Mouse (Mus musculus): ENCODE data around the gene Lurap1l. TPM values are rescaled to one million over a fixed set of nuclear protein-coding genes. Genes with fewer than 3 reads are reported as not detected.
"Not testable (repeated sequence)": the region's sequence is repeated elsewhere in the genome, so short reads cannot be mapped to it uniquely, and the experiment has no call there.

Gene Lurap1l
- 1 to 10 TPM; 1.0 to 1.9 (median 1.2) TPM for total RNA-seq (2022)

DNA sequence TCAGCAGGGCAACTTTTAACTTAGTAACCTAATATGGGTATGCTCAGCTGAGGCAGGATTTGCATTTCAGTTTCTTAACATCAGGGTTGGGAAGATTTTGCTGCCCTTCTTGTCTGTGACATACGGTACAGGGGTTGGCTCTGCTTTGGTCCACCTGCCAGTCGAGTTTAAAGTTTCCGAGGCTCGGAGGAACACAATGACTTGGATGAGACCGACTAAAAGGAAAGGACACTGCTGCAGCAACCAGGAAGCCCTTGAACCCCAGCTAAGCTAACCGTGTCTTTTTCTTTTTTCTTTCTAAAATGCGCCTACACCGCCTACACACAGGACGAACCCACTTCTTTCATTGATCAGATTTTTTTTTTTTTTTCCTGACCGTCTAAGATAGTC lies at the start of gene Lurap1l:
Gene Lurap1l, plus strand, starts transcription at position 166 of the 390 bp plus-strand sequence.
- peak; percentile 41 for DNase-seq (ENCODE audit: low spot score)

DNA sequence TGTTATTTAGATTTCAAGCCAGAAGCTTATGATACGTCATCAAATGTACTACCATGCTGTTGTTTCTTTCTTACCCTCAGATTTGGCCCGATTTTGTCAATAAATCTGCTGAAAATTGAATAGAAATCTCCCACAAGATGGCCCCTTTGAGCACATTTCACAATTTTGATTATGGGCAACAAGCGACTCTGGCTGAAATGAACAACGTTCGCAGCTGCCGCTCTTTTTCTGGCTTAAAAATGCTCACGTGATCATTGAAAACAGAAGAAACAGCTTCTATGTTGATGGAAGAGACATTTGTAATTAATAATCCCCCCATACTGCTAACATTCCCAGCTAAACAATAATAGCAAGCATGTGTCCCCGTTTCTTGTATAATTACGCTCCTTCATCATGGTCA lies 47.5 kb upstream of the Lurap1l start:
- no peak for DNase-seq (ENCODE audit: low spot score)

DNA sequence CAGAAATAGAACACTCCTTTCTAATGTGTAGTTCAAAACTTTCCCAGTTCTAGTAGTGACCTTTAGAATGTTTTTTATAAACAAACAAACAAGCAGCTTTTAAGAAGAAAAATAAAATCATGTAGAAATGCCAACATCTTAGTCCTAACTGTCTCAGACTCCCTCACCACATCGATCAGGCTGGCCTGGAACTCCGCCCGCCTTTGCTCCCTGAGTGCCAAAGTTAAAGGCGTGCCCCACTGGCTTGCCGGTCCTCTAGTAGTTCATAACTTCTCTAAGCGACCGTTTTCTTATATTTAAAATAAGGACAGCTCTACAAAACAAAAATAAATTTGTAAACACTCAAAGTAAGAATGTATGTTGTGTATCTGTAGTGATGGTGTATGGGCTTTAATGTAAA lies 46.5 kb upstream of the Lurap1l start:
- DNase-seq (ENCODE audit: low spot score): no peak

DNA sequence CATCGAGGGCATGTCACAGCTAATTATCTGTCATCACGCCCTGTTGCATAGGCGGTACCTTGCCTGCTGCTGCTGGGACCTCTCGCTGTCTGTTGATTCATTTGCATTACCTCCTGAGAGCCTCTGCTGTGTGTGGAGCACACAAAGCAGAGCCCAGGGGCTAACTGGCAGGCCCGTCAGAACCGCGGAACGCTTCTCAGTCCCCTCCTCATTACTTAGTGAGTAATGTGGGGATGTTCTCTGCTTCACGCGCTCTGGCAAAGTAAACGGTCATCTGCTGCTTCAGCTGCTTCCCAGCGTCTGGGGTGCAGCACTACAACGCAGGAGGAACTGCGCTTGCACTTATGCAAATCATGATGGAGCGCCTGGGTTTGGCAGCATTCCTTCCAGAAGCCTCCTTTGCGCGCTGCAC lies 45.9 kb upstream of the Lurap1l start:
- no peak for DNase-seq (ENCODE audit: low spot score)

DNA sequence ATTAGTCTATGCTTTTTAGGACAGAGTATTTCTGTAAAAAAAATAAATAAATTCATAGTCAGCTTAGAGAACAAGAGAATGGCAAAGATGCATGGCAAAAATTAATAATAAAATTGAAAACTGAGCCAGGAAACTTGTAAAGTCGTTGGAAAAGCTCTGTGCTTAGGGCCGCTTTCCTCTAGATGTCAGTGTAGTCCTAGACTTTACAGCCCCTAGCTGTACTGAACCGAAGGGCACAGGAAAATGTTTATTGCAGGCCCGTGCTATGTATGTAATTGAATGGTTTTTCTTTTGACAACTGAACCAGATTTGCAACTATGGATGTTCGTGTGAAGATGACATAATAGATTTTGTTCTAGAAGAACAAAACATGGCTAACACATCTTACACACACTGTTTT lies 44.4 kb upstream of the Lurap1l start:
- no peak for DNase-seq (ENCODE audit: low spot score)

DNA sequence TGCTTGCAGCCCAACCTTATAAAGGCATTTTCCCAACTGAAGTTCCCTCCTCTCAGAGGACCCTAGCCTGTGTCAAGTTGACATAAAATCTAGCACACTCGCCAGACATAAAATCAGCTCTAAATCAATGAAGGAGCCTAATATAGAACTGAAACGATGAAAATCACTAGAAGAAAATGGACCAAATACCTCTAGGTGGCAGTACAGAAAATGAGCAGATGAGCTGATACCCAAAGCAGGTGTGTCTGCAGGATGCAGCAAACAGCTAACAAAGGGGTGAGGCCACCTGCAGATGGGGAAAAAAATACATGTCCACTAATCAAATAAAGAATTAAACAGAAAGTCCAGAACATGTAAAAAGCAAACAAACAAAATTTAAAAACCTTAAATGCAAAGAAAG lies 40.8 kb upstream of the Lurap1l start:
- DNase-seq (ENCODE audit: low spot score): no peak

DNA sequence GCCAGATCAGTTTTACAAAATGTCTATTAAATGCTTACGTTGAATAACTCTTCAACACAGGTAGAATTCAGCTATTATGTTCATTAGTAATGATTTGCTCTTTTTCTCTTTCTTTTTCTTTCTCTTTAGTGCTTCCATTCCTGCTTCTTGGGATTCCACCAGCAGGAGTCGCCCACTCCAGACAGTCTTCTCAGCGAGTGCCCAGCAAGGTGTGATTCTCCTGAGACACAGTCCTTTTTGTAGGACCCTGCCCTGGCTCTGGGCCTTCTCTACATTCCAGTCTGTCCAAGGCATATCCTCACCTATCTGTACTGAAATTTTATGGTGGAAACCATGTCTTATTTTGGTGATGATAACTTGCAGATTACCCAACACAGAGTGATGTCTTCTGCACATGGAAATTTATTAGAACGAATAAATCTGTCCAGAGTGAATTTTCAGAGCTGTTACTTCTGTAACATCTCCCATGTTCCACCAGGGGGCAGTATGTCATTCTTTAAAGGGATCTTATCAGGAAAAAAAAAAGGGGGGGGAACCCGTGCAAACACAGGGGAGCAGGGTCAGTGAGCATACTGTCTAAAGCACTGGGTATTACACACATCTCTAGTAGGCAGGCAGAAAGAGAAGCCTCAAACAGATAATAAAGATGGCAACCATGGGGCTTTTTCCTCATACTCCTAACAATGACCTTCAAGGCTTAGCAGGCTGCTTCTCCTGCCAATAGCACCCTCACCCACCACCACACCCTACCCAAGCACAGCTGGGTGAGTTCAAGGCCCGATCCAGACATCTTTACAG lies 37.4 kb upstream of the Lurap1l start:
- DNase-seq (ENCODE audit: low spot score): no peak

DNA sequence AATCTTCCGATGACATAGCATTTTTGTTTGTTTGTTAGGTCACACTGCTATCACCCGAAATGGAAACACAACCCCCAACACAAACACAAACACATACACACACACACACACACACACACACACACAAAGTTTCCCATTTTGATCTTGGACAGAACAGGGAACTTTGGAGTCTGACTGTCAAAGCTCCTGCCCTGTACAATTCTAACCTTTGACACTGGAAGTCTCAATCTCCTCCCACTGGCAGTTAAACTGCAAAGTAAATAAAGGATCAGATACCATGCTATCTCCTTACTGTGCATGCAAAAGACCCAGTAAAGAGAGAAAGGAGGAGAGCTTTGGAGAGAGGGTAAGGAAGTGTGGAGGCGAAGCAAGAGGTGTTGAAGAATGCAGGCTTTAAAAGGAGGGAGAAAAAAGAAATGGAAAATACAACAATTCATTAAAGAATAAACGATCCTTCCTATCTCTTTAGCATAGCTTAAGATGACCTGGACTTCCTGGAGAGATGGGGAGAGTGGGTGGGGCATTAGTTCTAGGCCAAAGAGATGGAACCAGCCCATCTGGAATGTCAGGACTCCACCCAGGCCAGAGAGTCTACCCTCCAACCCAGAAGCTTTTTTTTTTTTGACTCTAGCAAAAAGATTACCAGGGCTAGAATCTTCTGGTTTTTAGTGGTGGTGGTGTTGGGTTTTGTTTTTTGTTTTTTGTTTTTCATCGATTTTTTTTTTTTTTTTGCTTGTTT lies 36.2 kb upstream of the Lurap1l start:
- no peak for DNase-seq (ENCODE audit: low spot score)

DNA sequence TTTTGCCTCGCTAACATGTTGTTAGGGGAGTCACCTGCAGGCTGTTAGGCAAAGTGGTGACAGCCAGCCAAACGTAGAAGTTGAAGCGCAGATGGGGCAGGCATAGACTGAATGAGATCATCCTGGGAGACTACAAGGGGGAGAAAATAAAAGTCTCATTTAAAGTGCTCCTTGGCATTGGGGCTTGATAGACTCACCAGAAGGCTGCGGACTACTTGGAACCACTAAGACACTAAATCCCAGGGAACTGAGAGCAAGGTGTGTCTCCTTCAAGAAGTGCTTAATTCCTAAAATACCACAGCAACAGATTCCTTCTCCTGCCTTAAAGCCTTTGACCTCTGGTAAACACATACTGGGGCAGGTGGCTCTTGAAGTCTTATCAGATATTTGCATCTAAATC lies 35.4 kb upstream of the Lurap1l start:
- no peak for DNase-seq (ENCODE audit: low spot score)

DNA sequence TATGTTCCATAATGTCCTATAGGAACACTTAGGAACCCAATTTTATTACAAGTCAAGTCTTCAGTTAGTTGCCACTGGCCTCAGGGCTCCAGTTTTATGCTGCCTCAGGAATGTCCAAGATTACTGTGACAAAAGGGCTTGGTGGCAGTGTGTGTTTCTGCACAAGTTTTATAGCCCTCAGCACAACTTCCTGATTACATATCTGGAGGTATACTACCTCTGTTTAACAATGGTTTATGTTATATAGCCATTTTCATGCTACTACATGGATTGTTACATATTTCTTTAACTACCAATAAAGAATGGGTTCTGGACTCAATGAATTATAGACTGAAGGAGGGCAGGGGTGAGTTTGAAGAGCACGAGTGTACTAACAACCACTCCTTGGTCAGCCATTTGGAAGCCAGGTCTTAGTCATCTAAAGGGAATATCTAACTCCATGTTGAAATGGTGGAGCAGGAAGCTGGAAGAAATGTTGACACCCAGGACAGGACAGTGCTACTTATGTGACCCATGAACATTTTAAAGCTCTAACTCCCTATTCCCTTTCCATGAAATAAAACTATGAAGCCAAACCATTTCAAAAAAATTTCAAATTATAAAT lies 28.3 kb upstream of the Lurap1l start:
- DNase-seq (ENCODE audit: low spot score): no peak

DNA sequence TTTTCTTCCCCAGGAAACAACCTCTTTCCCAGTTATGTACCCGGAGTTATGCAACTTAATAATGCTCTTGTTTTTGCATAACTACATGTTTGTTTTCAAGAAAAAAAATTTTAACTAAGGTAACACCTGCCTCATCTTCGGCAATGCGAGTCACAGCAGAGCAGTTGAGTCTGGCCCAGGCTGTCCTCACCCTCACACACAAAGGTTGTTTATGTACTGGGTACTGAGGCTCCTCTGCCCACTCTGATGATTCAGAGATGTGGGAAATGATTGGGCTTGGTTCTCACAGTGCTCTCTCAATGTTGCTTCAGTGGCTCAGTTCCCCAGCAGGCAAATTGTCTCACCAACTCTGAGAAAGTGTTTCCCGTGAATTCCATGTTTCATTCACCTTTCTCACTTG lies 23.8 kb upstream of the Lurap1l start:
- DNase-seq (ENCODE audit: low spot score): no peak

DNA sequence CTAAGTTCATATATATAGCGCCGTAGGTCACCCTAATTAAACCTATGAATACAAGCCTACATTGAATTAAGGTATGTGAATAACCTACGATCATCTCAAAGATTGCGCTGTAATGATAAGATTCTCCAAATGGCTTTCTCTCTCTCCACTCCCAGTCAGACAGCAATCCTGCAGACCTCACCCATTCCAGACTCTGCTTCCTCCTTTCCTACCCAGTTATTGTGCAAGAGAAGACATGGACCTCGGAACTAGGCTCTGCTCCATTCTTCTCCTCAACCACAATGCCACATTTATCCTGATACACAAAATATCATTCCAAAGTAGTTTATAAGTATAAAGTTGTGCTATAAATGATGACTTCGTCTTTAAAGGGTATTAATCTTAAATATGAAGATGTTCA lies 19.4 kb upstream of the Lurap1l start:
- DNase-seq (ENCODE audit: low spot score): no peak

DNA sequence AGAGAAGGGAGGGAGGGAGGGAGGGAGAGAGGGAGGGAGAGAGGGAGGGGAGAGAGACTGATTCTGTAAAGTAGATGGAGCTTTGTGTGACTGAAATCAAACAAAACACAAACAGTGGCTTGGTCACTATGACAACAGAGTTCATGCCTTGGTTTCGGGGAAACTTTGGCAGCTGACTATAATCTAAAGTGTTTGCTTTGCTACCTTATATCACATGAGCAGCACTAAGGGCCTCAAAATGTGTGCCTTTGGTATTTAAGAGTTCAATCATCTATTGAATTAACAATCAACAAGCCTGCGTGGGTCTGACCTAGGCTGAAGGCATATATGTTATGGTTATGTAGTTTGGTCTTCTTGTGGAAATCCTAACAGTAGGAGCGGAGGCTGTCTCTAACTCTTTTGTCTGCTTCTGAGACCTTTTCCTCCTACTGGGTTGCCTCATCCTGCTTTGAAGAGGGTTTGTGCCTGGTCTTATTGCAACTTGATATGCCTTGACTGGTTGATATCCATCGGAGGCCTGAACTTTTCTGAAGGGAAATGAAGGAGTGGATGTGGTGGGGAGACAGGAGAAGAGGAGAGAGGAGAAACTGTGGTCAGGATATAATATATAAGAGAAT lies 15.1 kb upstream of the Lurap1l start:
- no peak for DNase-seq (ENCODE audit: low spot score)

DNA sequence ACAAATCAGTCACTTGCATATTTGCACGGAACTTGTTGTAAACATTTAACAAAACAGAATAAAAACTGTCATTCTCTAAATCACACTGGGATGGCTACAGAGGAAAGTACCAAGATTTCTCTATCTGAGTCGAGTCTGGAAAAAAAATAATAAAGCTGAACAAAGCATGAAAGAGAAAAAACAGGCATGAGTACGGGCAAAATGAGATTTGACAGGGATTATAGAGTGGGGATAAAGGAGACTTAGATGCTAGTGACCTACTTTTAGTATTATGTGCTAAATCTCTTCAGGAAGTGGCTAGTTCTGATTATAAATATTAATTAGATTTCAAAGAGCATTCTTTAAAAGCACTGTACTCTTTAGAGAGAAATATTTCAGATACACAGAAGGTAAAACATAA lies 3.7 kb upstream of the Lurap1l start:
- no peak for DNase-seq (ENCODE audit: low spot score)

DNA sequence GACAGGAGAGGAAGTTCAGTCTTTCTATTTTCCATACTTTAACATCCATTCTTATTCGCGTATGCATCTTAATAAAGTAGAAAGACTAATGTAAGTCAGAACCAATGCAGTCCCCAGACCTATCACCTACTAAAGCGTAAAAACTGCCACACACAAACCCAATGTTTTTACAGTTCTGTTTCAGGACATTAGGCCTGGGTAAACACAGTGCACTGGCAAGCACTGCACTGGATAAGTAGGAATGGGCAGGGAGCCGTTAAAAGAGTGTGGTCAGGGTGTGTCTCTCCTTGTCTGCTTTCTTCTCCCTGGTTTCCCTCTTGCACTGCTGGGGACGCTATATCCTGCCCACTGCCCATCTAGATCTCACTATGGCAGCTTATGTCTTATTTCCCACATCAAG lies 2.5 kb upstream of the Lurap1l start:
- no peak for DNase-seq (ENCODE audit: low spot score)

DNA sequence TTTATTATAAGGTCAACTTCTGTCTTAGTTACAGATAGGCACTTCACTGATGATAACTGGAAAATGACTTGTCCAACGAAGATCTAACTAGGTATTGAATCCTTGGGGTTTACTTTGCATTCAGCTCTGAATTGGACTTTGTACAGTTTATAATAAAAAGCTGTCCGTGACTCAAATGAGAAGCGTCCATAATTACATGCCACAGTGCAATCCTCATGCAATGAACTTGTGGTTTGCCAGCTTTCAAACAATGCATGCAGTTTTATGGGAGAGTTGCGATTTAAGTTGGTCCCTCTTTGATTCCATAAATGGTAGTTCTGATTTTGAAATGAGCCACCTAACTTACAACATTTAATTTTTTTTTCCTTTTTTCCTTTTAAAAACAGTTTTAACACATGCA lies 1.5 kb upstream of the Lurap1l start:
- DNase-seq (ENCODE audit: low spot score): no peak

DNA sequence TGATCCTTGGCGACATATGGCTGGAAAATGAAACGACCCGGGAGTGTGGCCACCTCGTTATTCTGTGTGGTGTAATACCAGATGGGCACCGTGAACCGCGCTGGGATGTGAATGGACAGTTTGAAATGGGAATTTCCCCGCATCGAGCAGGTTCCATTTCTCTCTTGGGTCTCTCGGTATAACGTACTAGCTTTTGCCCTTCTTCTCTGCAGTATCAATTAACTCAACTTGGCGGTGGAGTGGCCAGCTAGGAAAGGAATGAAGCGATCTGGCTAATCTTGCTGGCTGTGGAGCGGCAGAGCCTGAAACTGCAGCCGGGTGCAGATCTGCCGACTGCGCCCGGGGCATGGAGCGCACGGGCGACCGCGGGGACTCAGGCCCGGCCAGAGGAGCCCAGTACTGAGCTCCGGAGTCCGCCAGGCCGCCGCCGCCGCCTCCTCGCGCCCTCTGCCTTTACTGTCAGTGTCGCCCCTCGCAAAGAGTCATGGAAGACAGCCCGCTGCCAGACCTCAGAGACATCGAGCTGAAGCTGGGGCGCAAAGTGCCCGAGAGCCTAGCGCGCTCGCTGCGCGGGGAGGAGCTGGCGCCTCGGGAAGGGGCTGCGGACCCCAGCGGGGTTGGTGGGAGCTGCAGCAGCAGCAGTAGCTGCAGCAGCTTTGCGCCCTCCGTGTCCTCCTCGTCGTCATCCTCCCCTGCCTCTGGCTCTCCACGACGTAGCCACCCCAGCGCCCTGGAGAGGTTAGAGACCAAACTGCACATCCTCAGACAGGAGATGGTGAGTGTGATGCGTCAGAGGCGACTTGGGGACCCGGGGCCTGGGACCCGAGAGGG lies 640 bp downstream of the Lurap1l start:
- peak; percentile 25 for DNase-seq (ENCODE audit: low spot score)

DNA sequence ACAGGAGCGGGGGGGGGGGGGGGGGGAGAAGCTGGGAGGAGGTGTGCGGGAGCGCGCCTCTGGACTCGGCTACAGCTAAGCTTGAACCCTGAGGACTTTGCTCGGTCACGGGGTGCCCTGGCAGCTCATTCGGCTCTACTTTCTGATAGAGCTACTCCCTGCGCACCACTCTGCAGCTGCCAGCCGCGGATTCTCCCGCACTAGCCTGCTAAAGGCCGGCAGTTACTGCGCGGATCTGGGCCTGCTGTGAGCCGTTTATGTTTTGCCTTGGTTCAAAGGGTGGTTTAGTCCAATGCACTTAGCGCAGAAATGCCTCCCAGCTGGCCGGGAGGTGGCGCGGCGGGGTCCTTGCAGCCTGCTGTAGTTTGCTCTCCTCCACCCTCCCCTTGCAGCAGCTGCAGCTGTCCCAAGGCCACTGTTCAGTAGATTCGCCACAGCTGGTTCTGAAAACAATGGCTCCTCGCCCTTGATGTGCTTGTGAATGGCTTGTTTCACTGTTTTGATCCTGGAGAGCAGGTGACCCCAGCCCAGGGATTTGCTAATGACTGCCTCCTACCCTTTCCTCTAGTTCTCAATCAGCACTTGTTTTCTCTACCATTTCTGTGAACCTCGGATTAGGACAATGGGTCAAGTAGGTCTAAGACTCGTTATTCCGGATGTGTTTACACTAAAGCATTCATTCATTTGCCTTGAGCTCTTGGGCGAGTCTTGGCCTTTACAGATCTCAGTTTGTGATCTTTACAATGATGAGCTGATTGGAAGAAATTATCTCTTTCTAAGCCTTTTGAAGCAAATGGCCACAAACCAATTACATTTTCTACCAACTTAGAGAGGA lies 1.5 kb downstream of the Lurap1l start:
- DNase-seq (ENCODE audit: low spot score): peak; percentile 67

DNA sequence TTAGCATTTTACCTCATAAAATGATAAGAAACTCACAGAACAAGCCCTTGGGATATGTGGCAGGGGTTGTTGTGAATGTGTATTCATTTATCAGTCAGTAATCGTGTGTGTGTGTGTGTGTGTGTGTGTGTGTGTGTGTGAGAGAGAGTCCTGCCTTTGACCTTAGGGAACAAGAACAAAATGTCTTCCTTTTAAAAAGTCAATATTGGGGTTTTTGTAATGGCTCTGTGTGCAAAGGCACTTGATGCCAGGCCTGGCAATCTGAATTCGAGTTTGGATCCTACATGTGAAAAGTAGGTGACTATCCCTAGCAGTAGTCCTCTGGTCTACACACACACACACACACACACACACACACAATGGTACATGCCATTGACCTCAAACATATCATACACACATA lies 4.8 kb downstream of the Lurap1l start:
- DNase-seq (ENCODE audit: low spot score): no peak

DNA sequence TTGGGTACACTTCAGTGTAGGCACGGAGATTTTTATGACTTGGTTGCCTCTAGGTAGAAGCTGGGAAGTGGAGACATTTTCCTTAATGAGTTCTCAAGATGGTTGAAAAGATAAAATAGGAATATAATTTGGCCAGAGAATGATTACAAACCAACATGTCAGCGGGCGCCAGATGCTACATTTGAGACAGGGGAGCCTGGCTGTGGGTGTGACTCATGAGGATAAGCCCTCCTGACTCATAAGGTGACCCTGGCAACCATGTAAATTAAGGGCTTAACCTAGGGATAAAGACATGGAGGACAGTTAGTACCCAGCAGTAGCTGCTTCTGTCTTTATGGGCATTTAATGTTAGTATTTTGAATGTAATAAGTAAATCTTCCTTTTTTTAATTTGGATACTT lies 6.2 kb downstream of the Lurap1l start:
- DNase-seq (ENCODE audit: low spot score): peak; percentile 2

DNA sequence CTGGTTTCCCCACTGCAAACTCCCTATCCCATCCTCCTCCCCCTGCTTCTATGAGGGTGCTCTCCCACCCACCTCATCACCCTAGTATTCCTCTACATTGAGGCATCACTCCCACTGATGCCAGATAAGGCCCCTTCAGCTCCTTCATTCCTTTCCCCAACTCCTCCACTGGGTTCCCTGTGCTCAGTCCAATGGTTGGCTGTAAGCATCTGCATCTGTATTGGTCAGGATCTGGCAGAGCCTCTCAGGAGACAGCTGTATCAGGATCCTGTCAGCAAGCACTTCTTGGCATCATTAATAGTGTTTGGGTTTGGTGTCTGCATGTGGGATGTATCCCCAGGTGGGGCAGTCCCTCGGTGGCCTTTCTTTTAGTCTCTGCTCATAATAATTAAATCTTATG lies 6.7 kb downstream of the Lurap1l start:
- not testable (repeated sequence) for DNase-seq (ENCODE audit: low spot score)

Measured in heart, adult 8-10 months (tissue).